Mouse (Mus musculus) liver, adult 2 months (tissue): ENCODE data around the gene Szt2.

Experiments used
- CTCF ChIP-seq: fragments of 200-500 bp; IDR thresholded peaks from 2 replicates; pipeline ENCODE4 v1.5.1; 2011; ENCODE audit warnings: low read depth, low read length, control low read depth
- POLR2A ChIP-seq: fragments of 200-500 bp; IDR thresholded peaks from 2 replicates; pipeline ENCODE4 v1.6.1; 2011; ENCODE audit warnings: low read length, control low read depth; ENCODE audit not compliant: insufficient read depth; ENCODE audit errors: extremely low read depth

GRCm38 (mm10) chr4:118432332-118432731, 23.3 kb upstream of the Szt2 start:
- no peak for TF ChIP-seq POLR2A
- TF ChIP-seq CTCF: no peak
